Mouse (Mus musculus) left cerebral cortex, adult 11 months (tissue): ENCODE data around the gene Wdr92.
A peak's percentile ranks its signal among the peaks of the same experiment; 100 is the strongest.

Experiments
- DNase-seq: peaks from one replicate; pipeline ENCODE4 v3.0.0; 2022; ENCODE audit warnings: low spot score

Wdr92 gene

GRCm38 (mm10) chr11:17181807-17182206 is at the start of gene Wdr92:
Wdr92 (plus strand) TSS chr11:17182107.
- DNase-seq = no peak

DNA sequence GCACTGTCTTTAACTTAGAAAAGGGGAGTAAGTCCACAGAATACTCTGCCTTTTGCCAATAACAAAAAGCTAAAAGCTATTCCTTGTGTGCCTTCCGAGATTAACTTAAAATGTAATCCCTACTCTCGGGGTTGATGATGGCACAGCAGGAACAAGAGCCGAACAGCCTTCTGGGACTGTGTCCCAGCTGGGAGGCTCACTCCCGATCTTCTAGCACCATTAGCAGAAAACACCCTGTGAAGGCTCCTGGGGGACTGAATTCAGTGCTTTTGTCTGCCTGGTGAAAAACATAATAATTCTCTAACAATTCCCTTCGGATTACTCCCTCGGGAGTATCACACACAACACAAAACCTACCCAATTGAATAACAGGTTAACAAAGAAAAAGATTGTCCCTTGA is 46.3 kb upstream of the Wdr92 start:
- no peak for DNase-seq

DNA sequence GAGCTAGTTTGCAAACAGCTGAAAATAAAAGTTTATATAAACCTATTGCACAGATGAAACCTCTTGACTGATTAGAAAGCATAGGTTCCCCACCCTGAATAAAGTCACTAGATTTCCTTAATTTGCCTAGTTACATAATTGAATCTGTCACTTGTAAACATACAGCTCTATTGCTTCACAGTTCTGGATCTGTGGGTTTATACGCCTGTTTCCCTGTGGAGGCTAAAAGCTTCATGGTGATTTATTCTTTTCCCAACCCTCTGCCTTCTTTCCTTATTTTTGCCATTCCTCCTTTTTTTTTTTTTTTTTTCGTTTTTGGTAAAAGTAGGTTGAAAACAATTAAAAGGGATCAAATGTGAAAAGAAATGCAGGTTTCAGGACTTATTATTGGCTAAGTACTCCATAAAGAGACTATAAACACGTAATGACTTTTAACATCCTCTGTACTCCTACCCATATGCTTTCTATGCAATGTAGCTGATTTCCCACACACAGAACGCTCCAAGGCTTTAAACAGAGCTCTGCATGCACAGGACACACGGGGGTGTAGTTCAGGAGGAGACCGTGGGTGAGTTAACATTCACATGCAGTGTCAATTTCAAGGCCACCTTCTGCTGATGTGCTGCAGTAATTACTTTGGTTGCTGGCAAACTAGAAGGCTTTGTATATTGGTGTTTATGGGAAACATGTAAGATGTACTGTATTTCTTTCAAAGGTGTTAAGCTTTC is 43.4 kb upstream of the Wdr92 start:
- DNase-seq = no peak

- DNase-seq = peak; percentile 94
Observed at GRCm38 (mm10) chr11:17158858-17159737, 22.8 kb upstream of the Wdr92 start, which contains the start of gene Ppp3r1. Ppp3r1 (plus strand) TSS chr11:17159263.

DNA sequence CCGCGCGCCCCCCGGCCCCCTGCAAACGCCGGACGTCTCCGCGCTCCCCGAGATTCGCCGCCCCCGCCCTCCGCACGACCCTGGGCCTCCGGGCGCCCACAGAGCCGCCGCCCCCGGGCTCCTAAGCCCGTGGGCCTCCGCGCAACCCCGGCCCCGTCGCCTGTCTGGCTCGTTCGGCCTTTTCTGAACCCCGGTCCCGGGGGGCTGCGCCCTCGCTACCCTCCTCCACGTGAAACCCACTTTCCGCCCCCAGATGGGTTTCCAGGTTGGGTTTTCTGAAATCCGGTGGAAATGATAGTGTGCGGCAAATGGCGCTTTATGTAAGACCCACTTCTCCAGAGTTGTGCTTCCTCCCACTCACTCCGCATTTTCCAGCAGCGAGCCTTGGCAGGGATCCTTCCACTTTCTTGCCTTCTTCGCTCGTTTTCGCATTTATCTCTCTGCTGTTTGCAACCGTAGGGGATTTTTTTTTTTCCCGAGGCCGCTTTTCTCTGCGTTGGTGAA is 22.1 kb upstream of the Wdr92 start:
- peak; percentile 62 for DNase-seq

DNA sequence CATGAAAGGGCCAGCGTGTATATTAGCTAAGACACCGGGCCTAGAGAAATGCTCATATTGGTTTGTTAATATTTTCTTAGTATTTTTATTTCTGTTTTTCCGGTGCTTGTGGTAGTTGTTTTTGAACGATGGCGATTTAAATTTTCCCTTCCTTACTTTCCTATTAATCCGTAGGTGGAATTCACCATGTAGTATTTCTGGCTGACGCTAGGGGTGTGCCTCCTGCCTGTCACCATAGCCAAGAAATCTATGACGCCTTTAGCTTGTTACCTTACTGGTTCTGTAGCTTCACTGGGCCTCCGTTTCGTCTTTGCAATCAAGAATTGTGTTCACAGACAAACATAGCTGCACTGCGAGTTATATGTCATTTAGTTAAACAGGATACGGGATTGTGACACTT is 21.7 kb upstream of the Wdr92 start:
- peak; percentile 55 for DNase-seq

DNA sequence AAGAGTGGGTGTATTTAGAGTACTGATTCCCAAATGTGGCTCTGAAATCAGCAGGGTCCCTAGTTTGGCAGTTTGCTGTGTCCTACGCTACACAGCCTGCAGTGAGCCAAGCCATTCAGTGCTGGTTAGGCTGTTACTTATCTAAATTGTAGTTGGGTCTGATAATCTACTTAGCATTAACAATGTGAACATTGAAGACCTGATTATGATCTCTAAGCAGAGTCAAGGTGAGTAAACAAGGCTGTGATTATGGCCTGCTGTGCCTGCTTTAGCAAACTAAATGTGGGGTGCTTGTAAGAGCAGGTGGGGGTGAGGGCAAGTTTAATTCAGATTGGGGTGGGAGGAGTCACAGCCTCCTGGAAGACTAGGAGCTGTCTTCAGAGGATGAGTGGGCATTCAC is 18.0 kb upstream of the Wdr92 start:
- no peak for DNase-seq

- no peak for DNase-seq
Observed at GRCm38 (mm10) chr11:17166627-17167026, 15.3 kb upstream of the Wdr92 start.

GRCm38 (mm10) chr11:17169262-17169661 is 12.6 kb upstream of the Wdr92 start:
- DNase-seq = no peak

GRCm38 (mm10) chr11:17170938-17171729 is 10.8 kb upstream of the Wdr92 start:
- no peak for DNase-seq

GRCm38 (mm10) chr11:17172300-17172699 is 9.6 kb upstream of the Wdr92 start:
- no peak for DNase-seq

GRCm38 (mm10) chr11:17176638-17177037 is 5.3 kb upstream of the Wdr92 start:
- no peak for DNase-seq

- no peak for DNase-seq
Observed at GRCm38 (mm10) chr11:17180753-17181152, 1.2 kb upstream of the Wdr92 start.

DNA sequence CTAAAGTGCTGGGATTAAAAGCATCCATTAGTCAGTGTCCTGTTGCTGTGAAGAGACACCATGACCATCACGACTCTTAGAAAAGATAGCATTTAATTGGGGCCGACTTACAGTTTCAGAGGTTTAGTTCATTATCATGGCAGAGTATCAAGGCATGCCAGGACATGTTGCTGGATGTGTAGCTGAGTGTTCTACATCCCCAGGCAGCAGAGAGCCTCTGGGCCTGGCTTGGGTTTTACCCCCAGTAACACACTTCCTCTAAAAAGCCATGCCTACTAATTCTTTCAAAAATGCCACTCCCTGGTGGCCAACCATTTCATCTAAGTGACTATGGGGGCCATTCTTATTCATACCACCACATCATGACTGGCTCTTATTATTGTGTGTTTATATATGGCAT is 1.3 kb downstream of the Wdr92 start:
- DNase-seq = no peak

DNA sequence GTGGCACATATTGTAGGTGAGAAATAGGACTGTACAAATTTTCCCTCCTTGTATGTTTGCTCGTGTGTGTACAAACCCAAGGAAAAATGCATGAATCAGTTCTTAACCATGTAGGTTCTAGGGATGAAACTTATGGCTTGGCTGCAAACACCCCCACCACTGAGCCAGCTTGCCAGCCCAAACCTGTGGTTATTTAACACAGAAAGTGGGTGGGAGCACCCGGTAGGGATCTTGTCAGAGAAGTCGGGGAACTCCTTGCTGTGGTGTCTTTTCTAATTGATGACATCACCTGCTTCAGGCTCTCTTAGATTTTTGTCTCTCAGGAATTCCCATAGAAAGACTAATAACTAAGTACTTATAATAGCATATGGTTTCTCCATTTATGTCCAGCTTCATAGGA is 5.7 kb downstream of the Wdr92 start:
- DNase-seq = no peak

DNA sequence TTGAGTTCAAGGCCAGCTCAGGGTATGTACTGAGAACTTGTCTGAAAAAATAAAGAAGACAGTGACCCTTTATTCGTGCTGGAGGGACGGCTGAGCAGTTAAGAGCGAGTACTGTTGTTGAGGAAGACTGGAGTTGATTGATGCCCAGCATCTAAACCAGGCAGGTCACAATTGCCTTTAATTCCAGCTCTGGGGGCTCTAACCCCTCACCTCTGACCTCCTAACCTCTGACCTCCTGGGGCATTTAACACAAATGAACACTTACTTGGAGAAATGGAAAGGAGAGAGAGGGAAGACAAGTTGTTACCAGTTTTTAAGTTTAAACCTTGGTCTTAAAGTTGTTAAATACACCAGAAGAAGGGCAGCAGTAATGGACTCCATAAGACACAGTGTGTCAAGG is 6.9 kb downstream of the Wdr92 start:
- DNase-seq = no peak

DNA sequence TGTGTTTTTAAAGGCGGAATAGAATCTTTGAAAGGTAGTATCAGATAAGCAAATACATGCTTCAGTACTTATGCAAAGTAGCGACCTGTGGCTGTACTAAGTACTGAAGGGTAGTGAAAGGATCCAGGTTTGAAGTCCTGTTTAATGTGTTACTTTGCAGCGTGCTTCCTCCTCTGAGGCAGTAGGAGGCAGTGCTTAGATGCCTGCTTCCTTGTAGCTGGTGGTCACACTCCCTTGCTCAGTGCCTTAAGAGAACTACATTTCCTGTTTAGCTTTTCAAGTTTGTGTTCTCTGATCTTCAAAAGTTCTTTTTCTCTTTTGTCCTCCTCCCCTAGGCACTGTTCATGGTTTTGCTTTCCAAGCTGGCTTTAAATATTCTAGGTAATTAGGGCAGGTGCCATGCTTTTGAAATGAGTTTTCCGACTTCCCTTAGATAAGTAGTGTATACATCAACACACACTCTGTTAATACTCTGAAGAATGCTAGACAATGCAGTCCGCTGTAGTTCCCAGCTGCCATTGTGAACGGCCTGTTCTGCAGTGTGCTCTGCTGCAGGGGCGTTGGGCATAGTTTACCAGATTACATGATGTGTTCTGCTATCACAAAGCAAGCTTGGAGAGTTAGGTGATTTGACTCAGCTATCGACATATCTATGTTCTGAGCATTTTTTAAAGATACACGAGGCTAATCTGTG is 10.4 kb downstream of the Wdr92 start:
- no peak for DNase-seq

DNA sequence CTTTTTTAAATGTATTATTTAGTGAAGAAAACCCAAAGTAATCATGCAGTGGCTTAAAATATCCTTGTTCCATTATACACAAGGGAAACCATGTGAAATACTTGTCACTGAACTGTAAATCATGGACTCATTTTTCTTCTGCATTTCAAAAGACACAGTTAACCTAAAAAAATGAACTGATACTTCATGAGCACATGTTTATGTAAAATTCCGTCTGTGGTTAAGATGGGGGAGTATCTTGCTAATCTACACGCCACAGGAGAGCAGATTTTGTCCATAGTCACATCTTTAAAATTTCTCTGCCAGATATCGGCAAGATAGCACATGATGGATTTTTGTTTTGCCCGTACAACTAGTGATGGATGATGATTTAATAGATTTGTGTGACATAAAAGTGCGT is 17.3 kb downstream of the Wdr92 start:
- DNase-seq = no peak

GRCm38 (mm10) chr11:17199840-17200501 is 18.1 kb downstream of the Wdr92 start:
- no peak for DNase-seq

DNA sequence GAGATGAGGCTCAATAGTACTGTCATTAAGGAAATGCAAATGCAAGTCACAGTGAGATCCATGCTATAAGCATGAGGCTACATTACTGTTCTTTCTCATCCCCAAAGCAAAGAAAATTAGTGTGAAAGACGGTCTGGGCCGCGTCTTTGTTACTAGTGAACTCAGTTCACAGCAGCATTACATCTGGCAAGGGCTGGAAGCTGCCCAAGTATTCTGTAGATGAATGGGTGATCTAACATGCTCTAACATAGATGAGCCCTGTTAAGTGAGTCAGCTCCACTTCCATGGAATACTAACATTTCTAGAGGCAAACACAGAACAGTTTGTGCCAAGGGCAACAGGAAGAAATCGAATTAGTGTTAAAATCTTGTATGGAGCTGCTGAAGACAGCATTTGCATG is 19.0 kb downstream of the Wdr92 start:
- no peak for DNase-seq

GRCm38 (mm10) chr11:17202481-17202880 is 20.6 kb downstream of the Wdr92 start:
- no peak for DNase-seq
